Mouse (Mus musculus) skeletal muscle tissue, adult 2 months (tissue): Measurements from ENCODE around the gene Arhgap22.

Experiments
- DNase-seq: peaks from one replicate; pipeline ENCODE4 v3.0.0-alpha.2; 2012; ENCODE audit warnings: low read depth, low spot score

Arhgap22 gene

GRCm38 (mm10) chr14:33278374-33278773 is 64.5 kb downstream of the Arhgap22 start:
- DNase-seq: no peak

- no peak for DNase-seq
Measured at GRCm38 (mm10) chr14:33280921-33281320, 67.1 kb downstream of the Arhgap22 start.

- no peak for DNase-seq
Measured at GRCm38 (mm10) chr14:33282447-33282846, 68.6 kb downstream of the Arhgap22 start.

GRCm38 (mm10) chr14:33287920-33288319 is 74.1 kb downstream of the Arhgap22 start:
- no peak for DNase-seq

GRCm38 (mm10) chr14:33290038-33290437 is 76.2 kb downstream of the Arhgap22 start:
- no peak for DNase-seq

- DNase-seq: no peak
Measured at GRCm38 (mm10) chr14:33294488-33294887, 80.7 kb downstream of the Arhgap22 start.

GRCm38 (mm10) chr14:33296698-33297341 is 83.0 kb downstream of the Arhgap22 start:
- no peak for DNase-seq

- DNase-seq: no peak
Measured at GRCm38 (mm10) chr14:33300591-33300990, 86.8 kb downstream of the Arhgap22 start.

GRCm38 (mm10) chr14:33303348-33303819 is 89.6 kb downstream of the Arhgap22 start:
- peak; percentile 65 for DNase-seq

GRCm38 (mm10) chr14:33305645-33306281 is 91.9 kb downstream of the Arhgap22 start:
- no peak for DNase-seq

GRCm38 (mm10) chr14:33310719-33311118 is 96.9 kb downstream of the Arhgap22 start:
- DNase-seq: no peak

- no peak for DNase-seq
Measured at GRCm38 (mm10) chr14:33312309-33312708, 98.5 kb downstream of the Arhgap22 start.

GRCm38 (mm10) chr14:33313624-33314023 is 99.8 kb downstream of the Arhgap22 start:
- peak; percentile 47 for DNase-seq

GRCm38 (mm10) chr14:33314160-33314559 is 100.3 kb downstream of the Arhgap22 start:
- no peak for DNase-seq

GRCm38 (mm10) chr14:33315111-33315510 is 101.3 kb downstream of the Arhgap22 start:
- DNase-seq: no peak

GRCm38 (mm10) chr14:33315771-33316170 is 101.9 kb downstream of the Arhgap22 start:
- no peak for DNase-seq

- DNase-seq: no peak
Measured at GRCm38 (mm10) chr14:33317946-33318345, 104.1 kb downstream of the Arhgap22 start.

GRCm38 (mm10) chr14:33319541-33320521 is 106.0 kb downstream of the Arhgap22 start:
- peak; percentile 32 for DNase-seq

GRCm38 (mm10) chr14:33320856-33321255 is 107.0 kb downstream of the Arhgap22 start:
- no peak for DNase-seq

GRCm38 (mm10) chr14:33322661-33323088 is 108.8 kb downstream of the Arhgap22 start:
- DNase-seq: peak; percentile 32

- DNase-seq: no peak
Measured at GRCm38 (mm10) chr14:33324556-33324955, 110.7 kb downstream of the Arhgap22 start.

- no peak for DNase-seq
Measured at GRCm38 (mm10) chr14:33328369-33328768, 114.5 kb downstream of the Arhgap22 start.
